ENCODE assay signal across 19 mouse cellular contexts in the genomic region with DNA sequence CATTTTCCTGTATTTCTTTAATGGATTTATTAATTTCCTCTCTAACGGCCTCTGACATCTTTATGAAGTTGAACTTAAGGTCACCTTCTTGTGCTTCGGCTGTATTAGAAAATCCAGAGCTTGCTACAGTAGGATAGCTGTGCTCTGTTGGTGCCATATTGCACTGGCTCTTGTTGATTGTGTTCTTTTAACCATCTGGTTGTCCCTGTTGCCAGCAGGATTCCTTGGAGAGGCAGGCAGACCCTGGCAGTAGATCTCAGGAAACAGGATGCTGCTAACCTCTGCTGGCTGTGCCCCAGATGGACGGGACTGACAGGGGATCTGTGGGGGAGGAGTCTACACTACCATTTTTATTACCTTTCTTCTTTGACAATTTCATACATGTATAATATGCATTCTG.
DNase-seq lines count a peak whose midpoint lies in the region; ATAC-seq and TF ChIP-seq lines count a peak whose summit lies in the region.
"Had no signal": no experiment of that assay in that cellular context is flagged by ENCODE, and none has a peak within 500 bp of the region (broad histone marks: within the 10 kb centered on the region; RNA-seq: fewer than 3 reads in every experiment).

No protein-coding gene starts in this region.

- TF ChIP-seq CTCF in hindbrain, postnatal 0 days (IDR thresholded peaks at IDR 0.05; ENCODE audit: low read depth): no peak

- ATAC-seq in hindbrain, postnatal 0 days: peak; percentile 40; the same call in 1 of the 2 replicates
- no peak for ATAC-seq in hindbrain, embryonic 16.5 days
- no peak for ATAC-seq in frontal cortex, adult (ENCODE audit: low TSS enrichment)
- ATAC-seq: activated CD4-positive, CD25-positive, alpha-beta regulatory T cell, adult 4 months; midbrain, embryonic 13.5 days had no signal

- H3K9me3 ChIP-seq in hindbrain, postnatal 0 days (ENCODE audit: low read length): no peaks in the 10 kb centered on the region
- H3K9me3 ChIP-seq in hindbrain, embryonic 16.5 days (ENCODE audit: control insufficient read depth, low read length): 0 out of 2 replicates have a peak, but pooled peaks cover 2% of the 10 kb centered on the region
- H3K9me3 ChIP-seq: heart, embryonic 15.5 days; liver, embryonic 13.5 days; midbrain, embryonic 13.5 days; neural tube, embryonic 12.5 days had no signal

- no peak overlapping the region for H3K4me3 ChIP-seq in hindbrain, postnatal 0 days (ENCODE audit: low read length)
- H3K4me3 ChIP-seq in hindbrain, embryonic 16.5 days (ENCODE audit: low read length): no peak overlapping the region
- H3K4me3 ChIP-seq: erythroblast, embryonic 14.5 days; heart, embryonic 15.5 days; left cerebral cortex, adult 2 months; liver, embryonic 13.5 days; midbrain, embryonic 13.5 days; neural tube, embryonic 12.5 days had no signal

- no peaks in the 10 kb centered on the region for H3K36me3 ChIP-seq in hindbrain, postnatal 0 days (ENCODE audit: insufficient read depth, low read length)
- H3K36me3 ChIP-seq in hindbrain, embryonic 16.5 days (ENCODE audit: control insufficient read depth, insufficient read depth, low read length): no peaks in the 10 kb centered on the region
- H3K36me3 ChIP-seq: heart, embryonic 15.5 days; liver, embryonic 13.5 days; midbrain, embryonic 13.5 days; neural tube, embryonic 12.5 days had no signal

- no peaks in the 10 kb centered on the region for H3K4me1 ChIP-seq in hindbrain, postnatal 0 days (ENCODE audit: insufficient read depth, low read length)
- no peaks in the 10 kb centered on the region for H3K4me1 ChIP-seq in hindbrain, embryonic 16.5 days (ENCODE audit: control insufficient read depth, insufficient read depth, low read depth, low read length)
- H3K4me1 ChIP-seq: heart, embryonic 15.5 days; liver, embryonic 13.5 days; midbrain, embryonic 13.5 days; neural tube, embryonic 12.5 days had no signal

- no peak overlapping the region for H3K9ac ChIP-seq in hindbrain, postnatal 0 days (replicated peaks; ENCODE audit: low read length)
- H3K9ac ChIP-seq in hindbrain, embryonic 16.5 days (ENCODE audit: low read depth, low read length): no peak overlapping the region
- H3K9ac ChIP-seq: heart, embryonic 15.5 days; liver, embryonic 13.5 days; midbrain, embryonic 13.5 days; neural tube, embryonic 12.5 days had no signal

- DNase-seq in hindbrain, postnatal 0 days (ENCODE audit: low spot score): peak; percentile 43
- peak; percentile 12 for DNase-seq in MN1 (ENCODE audit: low spot score)
- peak; percentile 74 to 79 for DNase-seq in cerebellum, adult 18-20 months
- peak; percentile 44 for DNase-seq in forelimb bud, embryonic 11.5 days (ENCODE audit: low read depth, low spot score)
- no peak for DNase-seq in lung, postnatal 10 days
- DNase-seq in testis, postnatal 14 days (ENCODE audit: low spot score): no peak
- DNase-seq: gastrocnemius, postnatal 36 days; liver, embryonic 13.5 days; lung, postnatal 36 days; spleen, adult 18-20 months had no signal

- H3K27ac ChIP-seq in hindbrain, postnatal 0 days: no peak overlapping the region
- H3K27ac ChIP-seq in hindbrain, embryonic 16.5 days (ENCODE audit: low read depth, low read length): no peak overlapping the region
- H3K27ac ChIP-seq: heart, embryonic 15.5 days; left cerebral cortex, adult 2 months; liver, embryonic 13.5 days; midbrain, embryonic 13.5 days; neural tube, embryonic 12.5 days; stomach, postnatal 0 days had no signal

- whole genome bisulfite sequencing in hindbrain, postnatal 0 days: 58% methylated on average over 3 of the region's 3 CpGs
- WGBS in hindbrain, embryonic 16.5 days: 53% methylated on average over 3 of the region's 3 CpGs

- no peaks in the 10 kb centered on the region for H3K27me3 ChIP-seq in hindbrain, postnatal 0 days (ENCODE audit: insufficient read depth, low read length)
- H3K27me3 ChIP-seq in hindbrain, embryonic 16.5 days (replicated peaks; ENCODE audit: control insufficient read depth, insufficient read depth, low read length): no peaks in the 10 kb centered on the region
- H3K27me3 ChIP-seq: heart, embryonic 15.5 days; liver, embryonic 13.5 days; midbrain, embryonic 13.5 days; neural tube, embryonic 12.5 days had no signal

- H3K4me2 ChIP-seq in hindbrain, postnatal 0 days (ENCODE audit: low read depth, low read length): no peak overlapping the region
- H3K4me2 ChIP-seq in hindbrain, embryonic 16.5 days (ENCODE audit: low read length): no peak overlapping the region
- H3K4me2 ChIP-seq: heart, embryonic 15.5 days; liver, embryonic 13.5 days; midbrain, embryonic 13.5 days; neural tube, embryonic 12.5 days had no signal

Comparison
In these comparisons a context has a peak if more than half of its experiments do, and no peak if none do; other contexts are left out.
1. DNase-seq: peak in hindbrain, postnatal 0 days (single experiment), MN1 (single experiment), cerebellum, adult 18-20 months (2 of 2) and forelimb bud, embryonic 11.5 days (single experiment); none in lung, postnatal 10 days (single experiment) and testis, postnatal 14 days (single experiment).